ENCODE assay signal across 8 mouse cellular contexts in the genomic region with DNA sequence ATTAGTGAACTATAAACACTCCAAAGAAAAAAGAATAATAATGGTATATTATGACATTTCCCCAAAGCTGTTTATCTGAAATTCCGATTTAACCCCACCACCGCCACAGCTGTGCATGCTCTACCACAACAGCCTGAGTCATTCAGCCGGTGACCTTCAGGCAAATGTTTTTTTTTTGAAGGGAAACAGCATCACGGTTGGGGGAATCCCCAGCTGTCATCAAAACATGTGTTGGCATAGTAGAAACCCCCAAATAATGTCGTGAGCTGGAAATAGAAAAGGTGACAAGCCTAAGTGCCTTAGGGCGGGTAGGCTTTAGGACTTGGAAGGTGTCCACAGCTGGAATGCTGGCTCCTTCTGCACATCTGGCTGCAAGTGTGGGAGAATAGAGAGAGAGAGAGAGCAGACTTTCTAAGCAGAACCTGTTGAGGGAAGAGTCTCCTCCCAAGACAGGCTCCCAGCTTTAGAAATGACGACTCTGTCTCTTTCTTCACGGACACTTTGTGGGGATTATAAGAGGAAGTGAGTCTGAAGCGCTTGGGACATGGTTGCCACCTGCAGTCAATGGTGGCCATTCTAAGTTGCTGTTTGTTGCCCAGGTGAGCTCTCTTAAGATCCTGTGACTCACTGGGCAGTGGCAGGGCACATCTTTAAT. TPM values are rescaled to one million over a fixed set of nuclear protein-coding genes. Genes with fewer than 3 reads are reported as not detected.
DNase-seq lines count a peak whose midpoint lies in the region; ATAC-seq lines count a peak whose summit lies in the region.

No protein-coding gene starts in this region.

- peak overlapping the region; percentile 90 for H3K4me3 ChIP-seq in megakaryocyte, embryonic 14.5 days (replicated peaks)
- H3K4me3 ChIP-seq in forebrain, embryonic 13.5 days = no peak overlapping the region

- intact Hi-C loops in left cerebral cortex, postnatal 36 days (cut with DNase I) = no loop called here

- H3K4me1 ChIP-seq in megakaryocyte, embryonic 14.5 days = peaks cover 79% of the 10 kb centered on the region
- H3K4me1 ChIP-seq in forebrain, embryonic 13.5 days = peaks cover 22% of the 10 kb centered on the region

- H3K27me3 ChIP-seq in megakaryocyte, embryonic 14.5 days (replicated peaks) = no peaks in the 10 kb centered on the region
- H3K27me3 ChIP-seq in forebrain, embryonic 13.5 days = 0 out of 2 replicates have a peak, but pooled peaks cover 5% of the 10 kb centered on the region

- WGBS in forebrain, embryonic 13.5 days = 79% methylated on average over 9 of the region's 9 CpGs

- no peak overlapping the region for H3K4me2 ChIP-seq in forebrain, embryonic 13.5 days

- peak; percentile 42 for DNase-seq in spleen, adult 12 weeks (ENCODE audit: low spot score)
- no peak for DNase-seq in spleen, postnatal 14 days (ENCODE audit: low spot score in 2 of 2)
- peak; percentile 67 to 69 for DNase-seq in adrenal gland, postnatal 36 days
- no peak for DNase-seq in cerebellum, adult 9-11 months
- no peak for DNase-seq in left cerebral cortex, postnatal 36 days (ENCODE audit: low spot score in 2 of 2)
- DNase-seq in cerebellum, postnatal 14 days = no peak

- no peaks in the 10 kb centered on the region for H3K36me3 ChIP-seq in megakaryocyte, embryonic 14.5 days (replicated peaks; ENCODE audit: low read length)
- H3K36me3 ChIP-seq in forebrain, embryonic 13.5 days (ENCODE audit: poor library complexity, severe bottlenecking) = no peaks in the 10 kb centered on the region

- H3K27ac ChIP-seq in forebrain, embryonic 13.5 days = no peak overlapping the region

- no peak overlapping the region for H3K9ac ChIP-seq in forebrain, embryonic 13.5 days

- ATAC-seq in forebrain, embryonic 13.5 days = no peak

- no peaks in the 10 kb centered on the region for H3K9me3 ChIP-seq in megakaryocyte, embryonic 14.5 days
- H3K9me3 ChIP-seq in forebrain, embryonic 13.5 days (replicated peaks) = no peaks in the 10 kb centered on the region

RNA-seq across cellular contexts. Expression of gene Fgd2, which starts 33.5 kb away (rescaled TPM):
- total RNA-seq in adrenal gland, postnatal 36 days (2021) = 1 to 10 TPM; 2.6 to 3.6 TPM
- 4.3 and 23.7 TPM in 2 replicates for polyA plus RNA-seq in megakaryocyte, embryonic 14.5 days (2012; ENCODE audit: insufficient read depth, low replicate concordance)
- total RNA-seq in left cerebral cortex, postnatal 36 days (2021) = 1 to 10 TPM; 5.6 to 7.0 TPM
- polyA plus RNA-seq in forebrain, embryonic 13.5 days (2015; fragmentation: Nextera tagmentation; extraction: Ambion mirVana) = 2.6 and 3.0 TPM in 2 replicates

RNA-seq across cellular contexts. Expression of gene Mtch1, which starts 46.5 kb away (rescaled TPM):
- total RNA-seq in adrenal gland, postnatal 36 days (2021) = 100 to 1,000 TPM; 249 to 251 TPM
- 140 and 280 TPM in 2 replicates for polyA plus RNA-seq in megakaryocyte, embryonic 14.5 days (2012; ENCODE audit: insufficient read depth, low replicate concordance)
- total RNA-seq in left cerebral cortex, postnatal 36 days (2021) = 100 to 1,000 TPM; 492 to 581 TPM
- polyA plus RNA-seq in forebrain, embryonic 13.5 days (2015; fragmentation: Nextera tagmentation; extraction: Ambion mirVana) = 378 and 381 TPM in 2 replicates

Comparison
In these comparisons a context has a peak if more than half of its experiments do, and no peak if none do; other contexts are left out.
1. DNase-seq: peak in spleen, adult 12 weeks (single experiment) and adrenal gland, postnatal 36 days (2 of 2); none in spleen, postnatal 14 days (0 of 2), cerebellum, adult 9-11 months (single experiment), left cerebral cortex, postnatal 36 days (0 of 2) and cerebellum, postnatal 14 days (0 of 2).